Mouse (Mus musculus) left cerebral cortex, postnatal 25 days (tissue): ENCODE data around the gene Ren1. TPM values are rescaled to one million over a fixed set of nuclear protein-coding genes. Genes with fewer than 3 reads are reported as not detected.

Experiments used
- DNase-seq, 2 experiments: peaks; one replicate each; pipeline ENCODE4 v3.0.0; 2022; ENCODE audit warnings: low spot score in 2 of 2, mixed read lengths in 1 of 2
- intact Hi-C: fragments of 180-260 bp; cut with DNase I; formaldehyde crosslinking; loops from one replicate; pipeline ENCODE4 v1.15.1; 2025
- total RNA-seq, 2 experiments: library from RNA; stranded (reverse); gene quantifications; 2 replicates each; pipeline ENCODE4 v1.2.3; 2021

Ren1 gene
- not detected for total RNA-seq

GRCm38 (mm10) chr1:133350210-133350609 lies at the start of gene Ren1:
Gene Ren1, plus strand, starts transcription at chr1:133350510.
- intact Hi-C loops, result loop anchor here (10.0 kb wide), 1 partner anchor 315 kb away; the partner anchor contains the start of gene Mdm4
- no peak for DNase-seq

DNA sequence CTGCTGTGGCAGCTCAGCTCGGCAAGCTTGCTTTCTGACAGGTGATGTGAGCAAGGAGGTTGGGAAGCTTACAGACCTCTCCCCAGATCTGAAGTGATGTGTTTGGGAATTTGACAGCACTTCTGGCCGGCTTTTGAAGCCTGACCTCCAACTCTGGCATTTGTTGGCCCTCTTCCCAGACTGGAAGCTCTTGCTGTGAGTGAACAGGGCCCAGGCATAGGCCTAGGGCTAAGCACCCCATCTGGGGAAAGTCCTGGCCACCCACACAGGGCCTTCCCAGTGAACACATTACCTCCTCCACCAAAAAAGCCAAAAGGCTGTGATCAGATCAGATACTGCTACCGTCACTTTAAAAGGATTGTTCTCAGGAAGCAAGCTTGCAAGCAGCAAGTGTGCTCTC lies 47.8 kb upstream of the Ren1 start:
- intact Hi-C loops, result loop anchor here (5.0 kb wide), 1 partner anchor 75 kb away; no protein-coding TSS in a partner anchor
- DNase-seq, result no peak

DNA sequence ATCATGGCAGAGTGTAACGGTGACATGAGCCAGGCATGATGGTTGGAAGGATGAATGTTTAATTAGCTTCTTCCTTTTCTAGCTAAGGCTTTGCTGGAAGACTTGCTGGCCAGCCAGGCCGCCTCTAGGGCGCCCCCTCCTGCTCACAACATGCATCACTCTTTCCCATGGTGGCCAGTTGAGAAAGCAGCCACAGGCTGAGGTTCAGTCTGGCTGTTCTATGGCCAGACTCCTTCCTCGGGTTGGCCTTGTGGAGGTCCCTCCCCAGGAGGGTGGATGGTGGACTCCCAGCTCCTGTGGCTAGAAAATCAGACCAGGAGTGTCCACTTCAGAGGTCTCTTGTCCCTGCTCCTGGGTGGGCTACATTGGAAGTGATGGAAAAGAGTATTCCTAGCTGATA lies 43.5 kb upstream of the Ren1 start:
- peak; percentile 72 to 80 for DNase-seq
- intact Hi-C loops, result loop anchor here (1.0 kb wide), 1 partner anchor 126 kb away; no protein-coding TSS in a partner anchor

DNA sequence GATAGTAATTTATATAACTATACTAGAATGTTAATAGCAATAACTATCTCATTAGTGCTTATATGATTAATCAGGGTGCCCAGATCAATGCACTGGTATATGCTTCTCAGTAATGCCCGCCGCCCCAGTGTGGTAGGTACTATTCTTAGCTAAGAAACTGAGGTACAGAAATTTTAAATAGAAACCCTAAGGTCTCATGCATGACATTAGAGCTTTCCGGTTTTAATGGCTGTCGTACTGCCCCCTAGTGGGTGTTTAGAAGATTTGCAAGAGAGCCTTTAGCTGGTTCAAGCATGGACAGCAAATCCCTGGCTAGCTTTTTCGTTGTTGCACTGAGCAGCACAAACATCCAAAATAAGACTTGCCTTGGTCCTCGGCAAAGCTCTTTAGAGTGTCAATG lies 43.0 kb upstream of the Ren1 start:
- peak; percentile 42 to 61 for DNase-seq
- intact Hi-C loops, result loop anchor here (1.0 kb wide), 1 partner anchor 126 kb away; no protein-coding TSS in a partner anchor

DNA sequence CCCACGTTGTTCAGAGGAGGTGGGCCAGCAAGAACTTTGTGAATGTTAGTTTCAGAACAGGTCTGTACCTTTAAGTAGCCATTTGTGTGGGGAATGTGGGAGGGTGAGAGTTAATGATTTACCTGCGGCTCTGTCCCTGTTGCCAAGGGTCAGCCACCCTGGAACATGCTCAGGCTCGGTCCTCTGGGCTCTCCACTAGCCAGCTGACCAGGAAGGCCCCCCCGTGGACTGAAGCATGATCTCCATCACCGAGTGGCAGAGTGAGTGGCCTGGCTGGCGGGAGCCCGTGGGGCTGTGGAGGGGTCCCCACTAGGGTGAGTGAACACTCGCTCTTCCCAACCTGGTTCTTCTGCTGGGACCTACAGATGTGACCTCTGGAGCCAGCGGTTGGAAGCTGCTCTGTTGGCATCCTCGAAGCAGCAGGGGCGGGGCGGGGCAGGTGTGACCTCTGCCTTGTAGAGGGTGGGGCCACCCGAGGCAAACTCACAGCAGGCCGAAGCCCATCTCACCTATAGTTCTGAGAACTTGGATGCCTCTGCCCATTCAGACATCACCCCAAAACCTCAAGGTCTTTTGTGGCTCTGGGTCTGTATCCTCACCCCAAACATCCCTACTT lies 40.5 kb upstream of the Ren1 start, which contains the start of gene Golt1a:
Golt1a (plus strand) TSS at position 149 of the 616 bp plus-strand sequence.
- no peak for DNase-seq
- intact Hi-C loops, result loop anchor here (5.0 kb wide), 1 partner anchor 267 kb away; no protein-coding TSS in a partner anchor

GRCm38 (mm10) chr1:133311240-133311639 lies 39.1 kb upstream of the Ren1 start:
- intact Hi-C loops, result loop anchor here (5.0 kb wide), 1 partner anchor 269 kb away; no protein-coding TSS in a partner anchor
- no peak for DNase-seq

GRCm38 (mm10) chr1:133311946-133312345 lies 38.4 kb upstream of the Ren1 start:
- intact Hi-C loops, result loop anchor here (5.0 kb wide), 1 partner anchor 270 kb away; no protein-coding TSS in a partner anchor
- peak; percentile 62 to 96 for DNase-seq

DNA sequence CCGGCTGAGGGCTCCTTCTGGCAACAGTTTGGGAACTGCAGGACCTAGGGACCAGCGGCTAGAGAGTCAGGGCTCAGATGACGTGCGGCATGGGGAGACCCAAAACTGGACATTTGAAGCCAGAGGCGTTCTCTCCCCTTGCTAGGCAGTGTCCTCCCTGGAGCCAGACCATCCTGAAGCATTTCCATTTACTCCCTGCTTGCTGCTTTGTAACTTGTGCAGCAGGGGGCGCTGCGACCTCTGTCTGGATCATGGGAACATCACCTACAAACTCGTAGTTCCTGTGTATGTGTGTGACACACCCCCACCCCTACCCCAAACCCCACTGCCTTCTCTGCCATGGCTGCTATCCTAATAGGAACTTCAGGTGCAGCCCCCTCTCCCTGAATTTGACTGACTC lies 35.9 kb upstream of the Ren1 start:
- peak; percentile 50 to 57 for DNase-seq
- intact Hi-C loops, result loop anchor here (1.0 to 5.0 kb wide), 3 partner anchors 39 to 296 kb away; partner anchors contain the start of gene Snrpe

- intact Hi-C loops, result loop anchor here (2.0 kb wide), 1 partner anchor 295 kb away; the partner anchor contains the start of gene Snrpe
These were observed 34.5 kb upstream of the Ren1 start for GRCm38 (mm10) chr1:133315775-133316174.

GRCm38 (mm10) chr1:133316577-133316976 lies 33.7 kb upstream of the Ren1 start:
- intact Hi-C loops, result no loop called here
- no peak for DNase-seq

More at GRCm38 (mm10) chr1:133315775-133316174, 34.5 kb upstream of the Ren1 start:
- DNase-seq, result no peak

DNA sequence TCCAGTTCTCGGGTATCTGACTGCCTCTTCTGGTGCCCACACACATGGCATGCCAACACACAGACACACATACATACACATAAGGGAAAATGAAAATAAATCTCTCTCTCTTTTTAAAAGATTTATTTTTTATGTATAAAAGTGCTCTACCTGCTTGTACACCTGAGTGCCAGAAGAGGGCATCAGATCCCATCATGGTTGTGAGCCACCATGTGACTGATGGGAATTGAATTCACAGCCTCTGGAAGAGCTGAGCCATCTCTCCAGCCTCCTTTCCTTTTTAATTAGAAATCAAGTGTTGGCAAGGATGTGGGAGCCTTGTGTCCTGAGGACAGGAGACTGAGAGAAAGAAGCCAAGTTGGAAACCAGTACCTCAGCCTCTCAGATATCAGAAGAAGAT lies 33.2 kb upstream of the Ren1 start:
- intact Hi-C loops, result no loop called here

DNA sequence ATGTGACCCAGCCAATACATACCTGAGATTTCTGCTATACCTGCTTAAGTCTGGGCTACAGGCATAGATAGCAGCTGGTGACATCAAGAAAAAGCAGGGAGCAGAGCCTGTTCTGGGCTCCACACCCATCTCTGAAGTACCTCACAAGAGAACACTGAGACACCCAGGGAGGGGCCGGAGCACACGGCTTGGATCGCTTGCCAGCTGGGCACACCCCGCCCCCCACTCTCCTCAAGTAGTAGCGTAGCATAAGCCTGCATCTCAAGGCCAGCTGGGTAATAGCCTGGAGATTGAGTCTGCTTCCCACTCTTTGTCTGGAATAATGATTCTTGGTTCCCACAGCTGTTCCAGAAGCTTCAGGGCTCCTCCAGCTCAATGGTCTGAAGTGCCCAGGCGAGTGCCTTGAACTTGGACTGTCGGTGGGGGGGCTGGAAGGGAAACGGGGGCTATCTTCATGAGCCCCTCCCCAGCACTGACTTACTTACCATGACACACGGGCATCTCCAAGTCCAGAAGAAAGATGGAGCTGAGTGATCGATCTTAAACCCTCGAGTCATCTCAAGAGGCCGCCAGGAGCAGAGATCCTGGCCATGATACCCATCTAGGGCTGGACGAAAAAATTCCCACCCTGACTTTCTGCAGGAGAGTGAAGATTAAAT lies 28.9 kb upstream of the Ren1 start, which contains the start of gene Kiss1:
Kiss1 (plus strand) TSS at position 609 of the 659 bp plus-strand sequence.
- peak in 1 of 2 experiments; percentile 40 for DNase-seq
- intact Hi-C loops, result no loop called here

More for the DNA sequence above, 33.2 kb upstream of the Ren1 start:
- DNase-seq, result no peak

GRCm38 (mm10) chr1:133323333-133323732 lies 27.0 kb upstream of the Ren1 start:
- DNase-seq, result no peak
- intact Hi-C loops, result no loop called here

DNA sequence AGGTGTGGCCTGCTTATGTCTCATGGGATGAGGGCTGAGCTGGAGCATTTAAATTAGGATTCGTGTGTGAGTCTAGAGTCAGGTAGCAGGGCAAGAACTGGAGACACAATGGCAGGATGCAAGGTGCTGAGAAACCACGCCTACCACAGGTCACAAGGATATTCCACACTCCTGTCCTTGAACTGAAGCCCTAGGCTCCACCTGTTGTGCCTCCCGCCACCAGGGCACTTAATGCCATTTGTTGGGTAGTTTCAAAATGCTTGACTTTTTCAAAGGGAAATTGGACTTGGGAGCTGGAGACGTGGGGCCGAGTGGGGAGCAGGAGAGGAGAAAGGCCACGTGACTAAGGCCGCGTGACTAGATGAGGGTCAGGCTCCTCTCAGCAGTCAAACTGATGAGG lies 24.4 kb upstream of the Ren1 start:
- intact Hi-C loops, result no loop called here
- no peak for DNase-seq

DNA sequence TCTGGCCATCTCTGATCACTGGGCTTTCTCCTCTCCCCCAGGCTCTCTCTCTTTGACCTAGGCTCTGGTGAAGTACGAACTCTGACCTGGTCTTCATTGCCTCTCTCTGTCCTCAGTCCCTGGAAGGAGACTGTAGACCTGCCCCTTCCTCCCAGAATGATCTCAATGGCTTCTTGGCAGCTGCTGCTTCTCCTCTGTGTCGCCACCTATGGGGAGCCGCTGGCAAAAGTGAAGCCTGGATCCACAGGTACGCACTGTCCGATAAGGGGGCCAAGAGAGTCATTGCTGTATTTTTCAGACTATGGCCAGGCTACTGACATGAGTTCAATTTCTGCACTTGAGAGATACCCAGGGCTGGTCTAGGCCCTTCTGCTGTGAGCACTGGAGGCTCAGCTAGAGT lies 23.2 kb upstream of the Ren1 start:
- intact Hi-C loops, result no loop called here
- DNase-seq, result no peak

GRCm38 (mm10) chr1:133328299-133328795 lies 22.0 kb upstream of the Ren1 start:
- DNase-seq, result no peak
- intact Hi-C loops, result no loop called here

DNA sequence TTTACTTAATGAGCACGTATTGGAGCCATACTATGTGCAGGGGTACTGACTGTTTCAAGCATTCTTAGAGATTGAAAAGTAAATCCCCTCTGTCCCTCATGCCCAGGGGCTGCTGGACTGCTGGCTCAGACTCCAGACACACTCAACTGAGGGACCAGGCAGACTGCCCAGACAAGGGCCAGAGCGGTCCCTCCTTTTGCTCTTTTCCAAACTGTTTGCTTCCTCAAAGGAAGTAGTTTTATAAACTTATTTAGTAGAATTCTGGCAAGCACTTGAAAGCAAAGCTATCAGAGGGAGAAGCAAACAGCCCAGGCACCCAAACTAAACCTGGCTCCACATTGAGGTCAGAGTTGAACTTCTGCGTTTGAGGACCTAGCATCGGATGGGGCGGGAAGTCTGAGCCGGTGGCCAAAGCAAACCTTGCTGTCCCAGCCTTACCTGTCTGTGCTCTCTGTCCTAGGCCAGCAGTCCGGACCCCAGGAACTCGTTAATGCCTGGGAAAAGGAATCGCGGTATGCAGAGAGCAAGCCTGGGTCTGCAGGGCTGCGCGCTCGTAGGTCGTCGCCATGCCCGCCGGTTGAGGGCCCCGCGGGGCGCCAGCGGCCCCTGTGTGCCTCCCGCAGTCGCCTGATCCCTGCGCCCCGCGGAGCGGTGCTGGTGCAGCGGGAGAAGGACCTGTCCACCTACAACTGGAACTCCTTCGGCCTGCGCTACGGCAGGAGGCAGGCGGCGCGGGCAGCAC lies 21.2 kb upstream of the Ren1 start:
- intact Hi-C loops, result no loop called here
- DNase-seq, result no peak

DNA sequence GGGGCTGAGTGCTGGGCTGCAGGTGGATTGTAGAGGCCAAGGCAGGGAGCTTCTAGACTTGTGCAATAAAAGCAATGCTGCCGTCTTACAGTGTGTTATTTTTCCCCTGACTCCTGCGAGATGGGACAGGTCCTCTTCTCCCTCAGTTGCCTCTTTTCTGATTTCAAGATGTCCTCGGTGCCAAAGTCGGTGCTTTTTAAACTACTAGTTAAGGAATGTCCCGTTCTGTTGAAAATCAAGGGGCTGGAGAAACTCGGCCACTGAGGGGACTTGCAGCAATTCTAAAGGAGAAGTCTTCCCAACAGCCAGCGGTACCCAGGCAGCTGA lies 20.7 kb upstream of the Ren1 start:
- intact Hi-C loops, result no loop called here
- DNase-seq, result no peak

GRCm38 (mm10) chr1:133331142-133331541 lies 19.2 kb upstream of the Ren1 start:
- DNase-seq, result peak in 1 of 2 experiments; percentile 47
- intact Hi-C loops, result no loop called here
